Mouse (Mus musculus) kidney, adult 2 months (tissue): ENCODE data around the gene Il10.

Experiments
- CTCF ChIP-seq: fragments of 200-500 bp; conservative IDR thresholded peaks from 2 replicates; pipeline ENCODE4 v1.5.1; 2011; ENCODE audit warnings: low read depth, mild to moderate bottlenecking, control low read depth, low read length, moderate library complexity, mixed read lengths; ENCODE audit not compliant: insufficient read depth, insufficient read length
- POLR2A ChIP-seq: fragments of 200-500 bp; IDR thresholded peaks from one replicate; pipeline ENCODE4 v1.6.1; 2011; ENCODE audit warnings: low read depth, low read length, control low read depth

DNA sequence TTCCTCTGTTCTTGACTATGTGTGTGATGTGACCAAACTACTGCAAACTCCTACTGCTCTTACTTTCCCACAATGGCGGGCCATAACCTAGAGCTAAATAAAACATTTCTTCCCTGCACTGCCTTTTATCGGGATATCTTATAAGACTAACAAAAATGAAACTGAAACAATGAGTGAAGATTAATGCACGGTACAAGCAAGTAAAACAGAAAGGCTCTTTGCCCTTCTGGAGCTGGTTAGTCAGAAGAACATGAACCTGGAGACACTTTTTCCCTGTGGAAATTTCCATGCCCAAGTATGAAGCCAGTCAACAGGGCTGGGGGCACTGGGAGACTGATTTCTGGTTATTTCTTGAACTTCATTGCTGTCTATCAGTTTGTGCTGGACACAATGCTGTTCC is 30.3 kb upstream of the Il10 start:
- TF ChIP-seq CTCF (no peak), POLR2A (no peak)
